Mouse (Mus musculus) neural tube, embryonic 15.5 days (tissue): ENCODE measurements around the gene Rorb. TPM values are rescaled to one million over a fixed set of nuclear protein-coding genes. Genes with fewer than 3 reads are reported as not detected.

Experiments
- ATAC-seq: fragments of 200-750 bp; cut with Nextera tagmentation; 2 replicates; pipeline ENCODE4 v1.8.0; 2017; ENCODE audit warnings: mild to moderate bottlenecking, moderate TSS enrichment, moderate library complexity; ENCODE audit not compliant: low FRiP score
- H3K27ac ChIP-seq: fragments of 300-500 bp; sonication (generic); replicated peaks from 2 replicates; pipeline ENCODE4 v1.5.1; 2015; ENCODE audit warnings: mild to moderate bottlenecking, inconsistent platforms
- H3K27me3 ChIP-seq: fragments of 300-500 bp; sonication (generic); replicated peaks from 2 replicates; pipeline ENCODE4 v1.6.1; 2015; ENCODE audit warnings: inconsistent platforms
- H3K36me3 ChIP-seq: fragments of 300-500 bp; sonication (generic); 2 replicates; pipeline ENCODE4 v1.6.1; 2015; ENCODE audit warnings: inconsistent platforms
- H3K4me1 ChIP-seq: fragments of 300-500 bp; sonication (generic); 2 replicates; pipeline ENCODE4 v1.6.1; 2015; ENCODE audit warnings: inconsistent platforms
- H3K4me2 ChIP-seq: fragments of 300-500 bp; sonication (generic); 2 replicates; pipeline ENCODE4 v1.6.1; 2015; ENCODE audit warnings: inconsistent platforms, mild to moderate bottlenecking, moderate library complexity
- H3K4me3 ChIP-seq: fragments of 300-500 bp; sonication (generic); replicated peaks from 2 replicates; pipeline ENCODE4 v1.5.1; 2015; ENCODE audit warnings: mild to moderate bottlenecking, inconsistent platforms
- H3K9ac ChIP-seq: fragments of 300-500 bp; sonication (generic); replicated peaks from 2 replicates; pipeline ENCODE4 v1.6.1; 2015; ENCODE audit warnings: mild to moderate bottlenecking, inconsistent platforms
- H3K9me3 ChIP-seq: fragments of 300-500 bp; sonication (generic); replicated peaks from 2 replicates; pipeline ENCODE4 v1.6.1; 2016; ENCODE audit warnings: inconsistent platforms
- WGBS: fragments of 180-500 bp; shearing (Covaris S2); methylation state at CpG from one replicate; pipeline ENCODE4 v1.1.7; 2015; ENCODE audit warnings: mixed read lengths; 5-methylcytosine and 5-hydroxymethylcytosine counted together
- polyA plus RNA-seq: library from polyadenylated mRNA; unstranded; fragments of >200 nt; fragmentation: Nextera tagmentation; extraction: Ambion mirVana; gene quantifications from 2 replicates; pipeline ENCODE4 v1.2.1, GENCODE M21; 2015

The Rorb gene
- polyA plus RNA-seq: 12.8 and 15.4 TPM in 2 replicates

- peak; percentile 97 for ATAC-seq
- under 1% methylated on average over 25 of the region's 25 CpGs for WGBS
- H3K36me3 ChIP-seq: no peaks in the 10 kb centered on the region
- H3K27me3 ChIP-seq: peaks cover 10% of the 10 kb centered on the region; the same call in 1 of the 2 replicates
- H3K9me3 ChIP-seq: no peaks in the 10 kb centered on the region
- peak within 1 kb of the TSS; percentile 94 for H3K4me2 ChIP-seq
- peak within 1 kb of the TSS; percentile 61 for H3K9ac ChIP-seq
- peaks cover 33% of the 10 kb centered on the region for H3K4me1 ChIP-seq
- H3K4me3 ChIP-seq: peak within 1 kb of the TSS; percentile 63
- H3K27ac ChIP-seq: peak within 1 kb of the TSS; percentile 79
Observed at GRCm38 (mm10) chr19:19110793-19111427, at the start of gene Rorb. Gene Rorb (minus strand): TSS chr19:19111196.

DNA sequence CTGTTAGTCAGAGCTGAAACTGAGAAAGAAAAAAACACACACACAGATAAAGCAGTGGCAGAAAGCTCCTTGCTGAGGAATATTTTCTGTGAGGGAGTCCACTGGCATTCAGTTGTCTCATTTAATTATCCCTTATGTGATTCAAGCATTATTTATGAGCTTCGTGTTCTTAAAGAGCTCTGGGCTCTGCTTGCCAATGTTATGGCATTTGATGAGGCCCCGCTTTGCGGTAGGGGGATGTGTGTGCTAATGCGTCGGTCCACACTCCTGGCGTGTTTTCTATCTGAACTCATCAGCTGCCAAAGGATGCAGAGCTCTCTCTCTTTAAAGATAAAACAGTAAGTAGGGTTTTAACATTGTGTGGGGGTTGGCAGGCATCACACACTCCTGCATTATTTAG is 37.9 kb upstream of the Rorb start:
- 0 out of 2 replicates have a peak, but pooled peaks cover 3% of the 10 kb centered on the region for H3K4me1 ChIP-seq
- ATAC-seq: no peak

GRCm38 (mm10) chr19:19144447-19144846 is 33.5 kb upstream of the Rorb start:
- Histone ChIP-seq H3K9ac (no peak overlapping the region), H3K9me3 (no peaks in the 10 kb centered on the region), H3K27me3 (no peaks in the 10 kb centered on the region), H3K36me3 (no peaks in the 10 kb centered on the region), H3K4me2 (no peak overlapping the region), H3K4me1 (0 out of 2 replicates have a peak, but pooled peaks cover 3% of the 10 kb centered on the region), H3K4me3 (no peak overlapping the region), H3K27ac (no peak overlapping the region)
- 90% methylated on average over 4 of the region's 4 CpGs for WGBS
- no peak for ATAC-seq

More for the DNA sequence above, 37.9 kb upstream of the Rorb start:
- WGBS: 28% methylated on average over 6 of the region's 6 CpGs
- Histone ChIP-seq H3K27ac (no peak overlapping the region), H3K4me2 (peak overlapping the region; percentile 17; the same call in 1 of the 2 replicates), H3K27me3 (no peaks in the 10 kb centered on the region), H3K9ac (no peak overlapping the region), H3K36me3 (no peaks in the 10 kb centered on the region), H3K4me3 (no peak overlapping the region), H3K9me3 (no peaks in the 10 kb centered on the region)

GRCm38 (mm10) chr19:19136856-19137255 is 25.9 kb upstream of the Rorb start:
- H3K27ac ChIP-seq: no peak overlapping the region
- no peaks in the 10 kb centered on the region for H3K4me1 ChIP-seq
- no peak for ATAC-seq
- H3K4me3 ChIP-seq: no peak overlapping the region
- no peaks in the 10 kb centered on the region for H3K27me3 ChIP-seq
- no peaks in the 10 kb centered on the region for H3K36me3 ChIP-seq
- no peak overlapping the region for H3K4me2 ChIP-seq
- H3K9ac ChIP-seq: no peak overlapping the region
- WGBS: 44% methylated on average over 2 of the region's 2 CpGs
- no peaks in the 10 kb centered on the region for H3K9me3 ChIP-seq

DNA sequence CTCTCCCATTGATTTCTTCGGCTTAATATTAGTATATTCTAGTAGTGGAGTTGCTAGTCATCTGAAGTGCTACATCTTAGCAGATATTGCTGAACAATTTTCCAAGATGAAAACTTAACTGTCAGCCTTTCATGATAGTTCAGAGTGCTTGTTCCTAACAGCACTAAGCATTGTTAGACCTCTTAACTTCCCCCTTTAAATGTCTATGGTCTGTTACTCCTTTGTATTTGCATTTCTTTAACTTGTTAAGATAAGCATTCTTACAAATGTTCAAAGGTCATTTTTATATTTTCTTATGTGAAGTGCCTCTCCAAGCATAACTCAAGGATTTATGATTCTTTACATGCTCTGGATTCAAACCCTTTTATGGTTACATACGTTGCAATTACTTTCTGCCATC is 24.8 kb upstream of the Rorb start:
- WGBS: 89% methylated on average over 2 of the region's 2 CpGs
- Histone ChIP-seq H3K4me3 (no peak overlapping the region), H3K4me1 (no peaks in the 10 kb centered on the region), H3K36me3 (no peaks in the 10 kb centered on the region), H3K9ac (no peak overlapping the region), H3K27ac (no peak overlapping the region), H3K4me2 (no peak overlapping the region), H3K27me3 (no peaks in the 10 kb centered on the region), H3K9me3 (no peaks in the 10 kb centered on the region)
- no peak for ATAC-seq

GRCm38 (mm10) chr19:19122324-19122723 is 11.3 kb upstream of the Rorb start:
- Histone ChIP-seq H3K9ac (no peak overlapping the region), H3K4me2 (no peak overlapping the region), H3K4me3 (no peak overlapping the region), H3K36me3 (no peaks in the 10 kb centered on the region), H3K4me1 (no peaks in the 10 kb centered on the region), H3K27ac (no peak overlapping the region), H3K9me3 (no peaks in the 10 kb centered on the region), H3K27me3 (no peaks in the 10 kb centered on the region)
- WGBS: 57% methylated on average over 2 of the region's 2 CpGs
- no peak for ATAC-seq

DNA sequence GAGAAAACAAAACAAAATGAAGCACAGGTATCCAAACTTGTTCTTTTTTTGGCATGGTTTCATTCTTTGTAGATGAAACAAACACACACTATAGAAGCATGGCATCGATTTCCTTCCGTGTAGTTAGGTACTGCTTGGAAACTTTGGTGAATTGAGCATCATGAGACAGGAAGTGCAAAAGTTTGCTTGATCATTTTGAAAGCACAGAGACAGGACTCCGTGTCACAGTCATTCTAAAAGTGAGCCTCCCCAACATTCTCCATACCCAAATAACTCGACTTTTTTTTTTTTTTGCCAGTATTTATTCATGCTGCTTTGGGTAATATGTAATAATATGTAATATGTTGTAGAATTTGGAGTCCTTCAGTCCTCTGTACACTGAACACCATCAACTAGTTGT is 1.2 kb upstream of the Rorb start:
- H3K9ac ChIP-seq: no peak overlapping the region
- no peak for ATAC-seq
- WGBS: 62% methylated on average over 4 of the region's 4 CpGs
- peaks cover 10% of the 10 kb centered on the region; the same call in 1 of the 2 replicates for H3K27me3 ChIP-seq
- H3K36me3 ChIP-seq: no peaks in the 10 kb centered on the region
- no peak overlapping the region for H3K27ac ChIP-seq
- no peak overlapping the region for H3K4me2 ChIP-seq
- H3K4me1 ChIP-seq: peaks cover 33% of the 10 kb centered on the region
- H3K9me3 ChIP-seq: no peaks in the 10 kb centered on the region
- H3K4me3 ChIP-seq: no peak overlapping the region

GRCm38 (mm10) chr19:19111428-19112170 is 603 bp upstream of the Rorb start:
- 3% methylated on average over 12 of the region's 12 CpGs for whole genome bisulfite sequencing
- Histone ChIP-seq H3K4me3 (peak overlapping the region; percentile 63), H3K4me2 (peak overlapping the region; percentile 94), H3K27ac (peak overlapping the region; percentile 79; the same call in 1 of the 2 replicates), H3K9me3 (no peaks in the 10 kb centered on the region), H3K4me1 (peaks cover 33% of the 10 kb centered on the region), H3K36me3 (no peaks in the 10 kb centered on the region), H3K27me3 (peaks cover 10% of the 10 kb centered on the region; the same call in 1 of the 2 replicates), H3K9ac (peak overlapping the region; percentile 32; the same call in 1 of the 2 replicates)
- ATAC-seq: peak; percentile 70

DNA sequence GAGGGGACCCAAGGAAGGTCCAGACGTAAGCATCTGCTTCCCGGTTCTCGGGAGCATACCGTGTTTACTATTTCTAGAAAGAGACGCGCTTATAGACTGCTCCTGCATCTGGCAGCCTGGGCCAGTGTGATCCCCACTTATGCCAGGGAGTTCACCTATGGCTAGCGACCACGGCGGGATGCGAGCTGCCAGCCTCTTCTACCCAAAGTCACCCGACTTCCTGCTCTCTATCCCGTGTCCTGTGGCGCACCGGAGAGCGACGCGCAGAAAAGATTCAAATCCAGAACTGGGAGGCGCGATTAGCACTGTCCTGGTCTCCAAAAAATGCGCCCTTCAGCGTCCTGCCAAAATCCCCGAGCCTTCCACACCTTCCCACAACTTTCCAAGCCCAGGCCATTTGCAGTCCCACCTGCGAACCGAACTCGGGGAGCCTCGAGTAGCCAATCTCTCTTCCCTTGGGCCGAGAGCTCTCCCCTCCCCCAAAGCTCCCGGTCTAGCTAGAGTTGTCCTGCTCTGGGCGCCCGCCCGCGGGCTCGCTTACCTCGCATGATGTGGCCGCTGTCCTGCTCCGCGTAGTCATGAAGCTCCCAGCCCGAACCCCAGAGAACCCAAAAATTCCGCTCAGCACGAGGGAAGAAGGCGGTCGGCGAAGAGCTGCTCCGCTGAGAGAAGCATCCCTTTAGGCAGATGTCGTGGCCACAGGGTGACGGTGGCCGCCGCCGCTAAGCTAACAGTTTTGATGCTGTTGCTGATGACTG is 806 bp downstream of the Rorb start:
- H3K27me3 ChIP-seq: peaks cover 10% of the 10 kb centered on the region; the same call in 1 of the 2 replicates
- WGBS: under 1% methylated on average over 49 of the region's 49 CpGs
- peaks cover 33% of the 10 kb centered on the region for H3K4me1 ChIP-seq
- H3K9me3 ChIP-seq: no peaks in the 10 kb centered on the region
- H3K4me2 ChIP-seq: peak overlapping the region; percentile 94
- H3K9ac ChIP-seq: peak overlapping the region; percentile 61
- H3K27ac ChIP-seq: peak overlapping the region; percentile 79
- ATAC-seq: peak; percentile 66
- H3K4me3 ChIP-seq: peak overlapping the region; percentile 63
- H3K36me3 ChIP-seq: no peaks in the 10 kb centered on the region

- H3K4me2 ChIP-seq: peak overlapping the region; percentile 94
- WGBS: 42% methylated on average over 13 of the region's 13 CpGs
- peak overlapping the region; percentile 32; the same call in 1 of the 2 replicates for H3K9ac ChIP-seq
- peaks cover 33% of the 10 kb centered on the region for H3K4me1 ChIP-seq
- no peaks in the 10 kb centered on the region for H3K9me3 ChIP-seq
- H3K36me3 ChIP-seq: no peaks in the 10 kb centered on the region
- H3K27ac ChIP-seq: no peak overlapping the region
- no peak for ATAC-seq
- H3K4me3 ChIP-seq: peak overlapping the region; percentile 63
- peaks cover 10% of the 10 kb centered on the region; the same call in 1 of the 2 replicates for H3K27me3 ChIP-seq
Observed at GRCm38 (mm10) chr19:19108596-19109381, 2.2 kb downstream of the Rorb start.

DNA sequence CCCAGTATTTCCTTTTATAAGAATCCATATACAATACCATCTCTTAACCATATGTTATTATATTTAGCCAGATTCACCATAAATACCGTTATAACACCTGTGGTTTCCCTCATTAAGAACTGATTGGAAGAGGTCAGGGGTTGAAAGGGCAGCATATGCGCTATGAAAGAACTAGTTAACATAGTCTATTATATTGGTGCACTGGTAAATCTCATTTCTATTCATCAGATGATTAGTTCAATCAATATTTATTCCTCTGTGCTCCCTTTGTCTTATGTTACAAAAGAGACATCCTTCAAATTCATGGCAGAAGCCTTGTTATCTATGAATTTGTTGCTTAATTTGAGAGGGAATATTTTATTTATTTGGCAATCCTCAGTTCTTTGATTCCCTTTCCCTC is 6.4 kb downstream of the Rorb start:
- H3K4me1 ChIP-seq: peaks cover 18% of the 10 kb centered on the region
- H3K36me3 ChIP-seq: no peaks in the 10 kb centered on the region
- no peak overlapping the region for H3K27ac ChIP-seq
- WGBS: 88% methylated on average over 2 of the region's 2 CpGs
- H3K9me3 ChIP-seq: no peaks in the 10 kb centered on the region
- H3K27me3 ChIP-seq: peaks cover 10% of the 10 kb centered on the region; the same call in 1 of the 2 replicates
- H3K4me2 ChIP-seq: no peak overlapping the region
- ATAC-seq: no peak
- no peak overlapping the region for H3K4me3 ChIP-seq
- H3K9ac ChIP-seq: no peak overlapping the region
